Mouse (Mus musculus): ENCODE measurements around the gene Cic. TPM values are rescaled to one million over a fixed set of nuclear protein-coding genes. Genes with fewer than 3 reads are reported as not detected.
A peak's percentile ranks its signal among the peaks of the same experiment; 100 is the strongest.

Gene Cic
- polyA plus RNA-seq, 1 experiment from 2014 or later: 38.0 TPM

DNA sequence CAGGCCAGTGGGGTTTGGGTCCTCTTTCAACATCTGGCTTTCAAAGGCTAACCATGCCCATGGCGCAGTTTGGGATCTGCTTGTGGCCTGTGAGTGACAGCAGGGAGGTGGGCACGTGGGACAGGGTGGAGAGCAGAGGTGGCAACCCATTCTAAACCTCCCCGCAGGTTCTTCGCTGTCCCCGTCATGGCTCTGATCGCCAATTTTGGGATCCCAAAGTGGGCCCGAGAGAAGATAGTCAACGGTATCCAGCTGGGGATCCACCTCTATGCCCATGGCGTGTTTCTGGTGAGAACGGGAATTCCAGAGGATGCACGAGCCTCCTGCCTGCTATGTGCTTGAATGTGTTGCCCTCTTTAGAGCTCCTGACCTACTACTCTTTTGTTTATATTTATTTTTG is 43.7 kb downstream of the Cic start:
- no peak for ATAC-seq (replicated peaks; ENCODE audit: low FRiP score, low TSS enrichment, low read depth)

DNA sequence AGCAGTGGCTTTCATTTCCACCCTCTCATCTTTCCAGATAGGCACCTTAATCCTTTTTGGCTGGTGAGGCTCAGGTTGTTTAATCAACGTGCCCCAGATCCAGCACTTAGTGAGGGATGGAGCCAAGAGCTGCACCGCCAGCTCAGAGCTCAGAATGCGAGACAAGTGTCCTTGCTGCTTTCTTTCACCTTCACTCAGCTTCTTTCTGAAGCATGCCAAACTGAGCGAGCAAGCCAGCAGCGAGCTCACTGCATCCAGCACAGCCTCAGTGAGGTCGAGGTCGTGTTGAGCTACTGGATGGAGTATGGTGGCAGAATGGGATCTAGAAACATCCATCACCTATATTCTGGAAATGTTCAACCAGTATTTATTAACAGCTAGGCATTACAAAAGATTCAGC is 45.8 kb downstream of the Cic start:
- 41% methylated on average over 7 of the region's 7 CpGs for WGBS
- no peak overlapping the region for H3K4me3 ChIP-seq (ENCODE audit: low read depth, low read length)
- peaks cover 50% of the 10 kb centered on the region for H3K27me3 ChIP-seq (replicated peaks; ENCODE audit: control insufficient read depth, insufficient read depth, low read length)
- ATAC-seq (replicated peaks; ENCODE audit: low FRiP score, low TSS enrichment, low read depth): no peak
- H3K27ac ChIP-seq (ENCODE audit: low read depth): no peak overlapping the region
- H3K9ac ChIP-seq (ENCODE audit: low read length): no peak overlapping the region
- no peaks in the 10 kb centered on the region for H3K36me3 ChIP-seq (ENCODE audit: control insufficient read depth, insufficient read depth, low read length)
- no peak for DNase-seq (ENCODE audit: low spot score)
- H3K4me1 ChIP-seq (replicated peaks; ENCODE audit: control insufficient read depth, insufficient read depth, low read length): peaks cover 21% of the 10 kb centered on the region
- H3K4me2 ChIP-seq (ENCODE audit: low read length): no peak overlapping the region
- no peaks in the 10 kb centered on the region for H3K9me3 ChIP-seq (ENCODE audit: control insufficient read depth, low read length)

More for the DNA sequence above, 43.7 kb downstream of the Cic start:
- 76% methylated on average over 11 of the region's 11 CpGs for WGBS
- Histone ChIP-seq H3K36me3 (ENCODE audit: control insufficient read depth, insufficient read depth, low read length) (no peaks in the 10 kb centered on the region), H3K4me2 (ENCODE audit: low read length) (no peak overlapping the region), H3K27ac (ENCODE audit: low read depth) (no peak overlapping the region), H3K9ac (ENCODE audit: low read length) (no peak overlapping the region), H3K4me3 (ENCODE audit: low read depth, low read length) (no peak overlapping the region), H3K9me3 (ENCODE audit: control insufficient read depth, low read length) (no peaks in the 10 kb centered on the region), H3K27me3 (replicated peaks; ENCODE audit: control insufficient read depth, insufficient read depth, low read length) (peaks cover 57% of the 10 kb centered on the region), H3K4me1 (replicated peaks; ENCODE audit: control insufficient read depth, insufficient read depth, low read length) (peaks cover 12% of the 10 kb centered on the region)
- no peak for DNase-seq (ENCODE audit: low spot score)

DNA sequence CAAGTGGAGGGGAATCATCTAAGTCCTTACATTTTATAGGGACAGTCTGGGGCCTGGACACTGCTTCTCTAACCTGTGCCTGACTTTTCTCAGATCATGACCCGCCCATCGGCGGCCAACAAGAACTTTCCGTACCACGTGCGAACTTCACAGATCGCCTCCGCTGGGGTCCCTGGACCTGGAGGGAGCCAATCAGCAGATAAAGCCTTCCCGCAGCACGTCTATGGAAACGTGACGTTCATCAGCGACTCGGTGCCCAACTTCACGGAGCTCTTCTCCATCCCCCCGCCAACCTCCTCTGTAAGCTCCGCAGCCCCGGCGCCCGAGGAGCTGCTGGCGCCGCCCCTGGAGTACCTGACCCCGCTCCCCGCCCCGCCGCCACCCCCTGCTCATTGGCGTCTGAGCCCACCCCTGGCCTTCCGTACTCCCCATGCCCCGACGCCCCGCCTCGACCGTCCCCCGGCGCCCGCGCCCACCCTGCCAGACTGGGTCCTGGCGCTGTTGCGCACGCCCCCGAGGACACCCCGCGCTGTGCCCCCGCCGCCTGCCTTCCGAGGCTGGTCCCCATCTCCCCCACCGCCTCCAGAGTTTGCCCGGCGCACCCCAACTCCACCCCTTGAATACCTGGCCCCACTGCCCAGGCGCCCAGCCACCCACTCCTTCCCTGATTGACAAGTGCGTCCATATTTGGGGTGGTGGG is 47.3 kb downstream of the Cic start:
- H3K4me3 ChIP-seq (ENCODE audit: low read depth, low read length): peak overlapping the region; percentile 34
- H3K9ac ChIP-seq (ENCODE audit: low read length): peak overlapping the region; percentile 32; the same call in 1 of the 2 replicates
- ATAC-seq (replicated peaks; ENCODE audit: low FRiP score, low TSS enrichment, low read depth) (no peak), DNase-seq (ENCODE audit: low spot score) (no peak)
- peaks cover 45% of the 10 kb centered on the region for H3K27me3 ChIP-seq (replicated peaks; ENCODE audit: control insufficient read depth, insufficient read depth, low read length)
- H3K27ac ChIP-seq (ENCODE audit: low read depth): no peak overlapping the region
- 2% methylated on average over 48 of the region's 51 CpGs for WGBS
- peak overlapping the region; percentile 66 for H3K4me2 ChIP-seq (ENCODE audit: low read length)
- no peaks in the 10 kb centered on the region for H3K9me3 ChIP-seq (ENCODE audit: control insufficient read depth, low read length)
- no peaks in the 10 kb centered on the region for H3K36me3 ChIP-seq (ENCODE audit: control insufficient read depth, insufficient read depth, low read length)
- peaks cover 21% of the 10 kb centered on the region for H3K4me1 ChIP-seq (replicated peaks; ENCODE audit: control insufficient read depth, insufficient read depth, low read length)

DNA sequence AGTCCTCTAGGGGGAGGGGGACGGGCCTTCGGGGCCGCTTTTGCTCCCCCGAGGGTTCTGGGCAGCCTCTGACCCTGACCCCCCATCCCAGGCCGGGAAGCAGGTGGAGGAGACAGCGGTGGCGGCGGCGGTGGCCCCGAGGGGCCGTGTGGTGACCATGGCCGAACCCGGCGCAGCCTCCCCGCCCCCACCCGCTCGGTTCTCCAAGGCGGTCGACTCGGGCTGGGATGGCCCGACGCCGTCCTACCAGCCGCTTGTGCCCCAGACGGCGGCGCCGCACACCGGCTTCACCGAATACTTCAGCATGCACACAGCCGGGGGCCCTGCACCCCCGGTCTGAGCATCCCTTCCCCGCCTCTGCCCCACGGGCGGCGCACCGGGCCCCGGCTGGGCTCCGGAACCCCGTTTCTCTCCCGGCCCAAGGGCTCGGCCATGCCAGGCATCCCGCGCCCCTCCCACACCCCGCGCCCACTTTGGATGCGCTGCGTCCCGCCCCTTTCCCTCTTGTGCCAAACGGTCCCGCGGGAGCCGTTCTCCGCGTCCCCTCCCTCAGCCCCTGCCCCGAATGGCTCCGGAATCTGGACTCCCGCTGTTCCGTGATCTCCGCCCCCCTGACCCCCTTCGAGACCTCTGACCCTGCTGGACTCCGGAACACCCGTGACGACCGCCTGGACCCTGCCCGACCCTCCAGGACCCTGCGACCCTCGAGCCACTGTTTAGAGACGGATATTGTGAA is 48.0 kb downstream of the Cic start:
- Histone ChIP-seq H3K9ac (ENCODE audit: low read length) (peak overlapping the region; percentile 32; the same call in 1 of the 2 replicates), H3K4me1 (replicated peaks; ENCODE audit: control insufficient read depth, insufficient read depth, low read length) (peaks cover 21% of the 10 kb centered on the region), H3K36me3 (ENCODE audit: control insufficient read depth, insufficient read depth, low read length) (no peaks in the 10 kb centered on the region), H3K27ac (ENCODE audit: low read depth) (no peak overlapping the region), H3K4me3 (ENCODE audit: low read depth, low read length) (peak overlapping the region; percentile 34), H3K9me3 (ENCODE audit: control insufficient read depth, low read length) (no peaks in the 10 kb centered on the region), H3K27me3 (replicated peaks; ENCODE audit: control insufficient read depth, insufficient read depth, low read length) (peaks cover 45% of the 10 kb centered on the region), H3K4me2 (ENCODE audit: low read length) (peak overlapping the region; percentile 66)
- ATAC-seq (replicated peaks; ENCODE audit: low FRiP score, low TSS enrichment, low read depth): no peak
- 1% methylated on average over 64 of the region's 69 CpGs for WGBS
- peak; percentile 59 for DNase-seq (ENCODE audit: low spot score)

DNA sequence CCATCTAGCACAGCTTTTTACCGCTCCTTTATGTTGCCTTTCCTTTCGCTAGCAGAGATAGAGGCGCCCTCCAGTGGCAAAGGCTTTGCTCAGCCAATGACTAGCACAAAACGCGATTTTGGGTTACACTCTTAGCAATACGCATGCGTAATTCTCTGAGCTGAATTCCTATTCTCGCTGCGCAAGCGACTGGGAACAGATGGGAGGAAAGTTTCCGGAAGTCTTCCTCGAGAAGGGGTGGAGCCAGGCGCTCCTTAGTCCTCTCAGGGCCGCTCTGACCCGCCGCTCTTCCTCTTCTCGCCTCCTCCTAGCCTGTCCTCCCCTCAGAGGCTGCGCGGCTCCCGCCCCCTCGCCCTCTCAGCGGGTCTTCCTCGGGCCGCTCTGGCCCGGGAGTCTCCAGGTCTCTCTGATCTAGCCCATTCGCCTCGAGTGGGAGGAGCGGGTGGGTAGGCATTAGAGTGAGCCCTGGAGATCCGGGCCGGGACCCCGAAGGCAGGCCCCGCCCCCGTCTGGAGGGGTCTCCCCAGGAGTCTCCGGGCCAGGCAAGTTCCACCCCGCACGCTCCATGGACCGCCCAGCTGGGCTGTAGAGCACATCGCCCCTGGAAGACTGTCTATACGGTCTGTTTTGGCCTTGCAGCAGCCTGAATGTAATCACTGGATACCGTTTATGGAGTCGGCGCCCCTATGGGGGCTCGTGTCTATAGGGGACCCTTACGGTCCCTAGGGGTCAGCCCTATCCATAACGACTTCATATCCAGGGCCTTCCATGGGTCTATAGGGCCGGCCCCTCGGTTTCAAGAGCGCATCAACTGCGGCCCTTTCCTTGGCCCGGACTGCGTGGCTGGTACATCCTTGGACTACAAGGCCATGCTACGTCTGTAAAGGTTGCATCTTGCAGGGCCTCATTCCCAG is 49.3 kb downstream of the Cic start, which contains the start of gene Megf8:
Megf8 (plus strand) TSS at position 633 of the 914 bp plus-strand sequence.
- peak; percentile 99 for ATAC-seq (replicated peaks; ENCODE audit: low FRiP score, low TSS enrichment, low read depth)
- H3K27me3 ChIP-seq (replicated peaks; ENCODE audit: control insufficient read depth, insufficient read depth, low read length): peaks cover 43% of the 10 kb centered on the region
- WGBS: 1% methylated on average over 52 of the region's 52 CpGs
- H3K4me2 ChIP-seq (ENCODE audit: low read length): peak within 1 kb of the TSS; percentile 99
- no peaks in the 10 kb centered on the region for H3K36me3 ChIP-seq (ENCODE audit: control insufficient read depth, insufficient read depth, low read length)
- H3K4me3 ChIP-seq (ENCODE audit: low read depth, low read length): peak within 1 kb of the TSS; percentile 63
- peak within 1 kb of the TSS; percentile 62 for H3K9ac ChIP-seq (ENCODE audit: low read length)
- H3K9me3 ChIP-seq (ENCODE audit: control insufficient read depth, low read length): no peaks in the 10 kb centered on the region
- H3K27ac ChIP-seq (ENCODE audit: low read depth): peak within 1 kb of the TSS; percentile 54
- peaks cover 26% of the 10 kb centered on the region for H3K4me1 ChIP-seq (replicated peaks; ENCODE audit: control insufficient read depth, insufficient read depth, low read length)
- peak; percentile 94 for DNase-seq (ENCODE audit: low spot score)

DNA sequence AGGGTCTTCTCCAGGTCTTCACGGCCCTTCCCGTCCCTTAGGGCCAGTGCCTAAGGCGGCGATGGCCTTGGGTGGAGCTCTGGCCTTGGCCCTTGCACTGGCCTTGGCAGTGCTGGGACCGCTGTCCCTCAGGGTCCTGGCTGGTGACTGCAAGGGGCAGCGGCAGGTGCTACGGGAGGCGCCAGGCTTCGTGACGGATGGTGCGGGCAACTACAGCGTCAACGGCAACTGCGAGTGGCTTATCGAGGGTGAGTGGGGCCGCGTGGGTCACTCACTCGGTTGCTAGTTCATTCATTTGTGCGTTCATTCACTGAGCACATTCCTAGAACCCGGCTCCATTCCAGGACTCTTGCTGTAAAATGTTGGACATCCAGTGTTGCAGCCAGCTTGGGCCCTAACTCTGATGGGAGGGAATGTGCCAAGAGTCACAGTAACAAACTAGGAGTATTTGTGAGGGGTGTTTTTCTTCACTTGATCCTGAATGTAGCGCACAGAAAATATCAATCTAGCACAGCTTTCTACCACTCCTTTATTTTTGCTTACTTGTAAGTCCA is 50.0 kb downstream of the Cic start:
- Histone ChIP-seq H3K27ac (ENCODE audit: low read depth) (peak overlapping the region; percentile 54), H3K4me1 (replicated peaks; ENCODE audit: control insufficient read depth, insufficient read depth, low read length) (peaks cover 31% of the 10 kb centered on the region), H3K9me3 (ENCODE audit: control insufficient read depth, low read length) (no peaks in the 10 kb centered on the region), H3K36me3 (ENCODE audit: control insufficient read depth, insufficient read depth, low read length) (no peaks in the 10 kb centered on the region), H3K9ac (ENCODE audit: low read length) (peak overlapping the region; percentile 62), H3K4me3 (ENCODE audit: low read depth, low read length) (peak overlapping the region; percentile 63), H3K4me2 (ENCODE audit: low read length) (peak overlapping the region; percentile 99), H3K27me3 (replicated peaks; ENCODE audit: control insufficient read depth, insufficient read depth, low read length) (peaks cover 36% of the 10 kb centered on the region)
- no peak for ATAC-seq (replicated peaks; ENCODE audit: low FRiP score, low TSS enrichment, low read depth)
- 14% methylated on average over 21 of the region's 21 CpGs for WGBS
- peak; percentile 77 for DNase-seq (ENCODE audit: low spot score)

DNA sequence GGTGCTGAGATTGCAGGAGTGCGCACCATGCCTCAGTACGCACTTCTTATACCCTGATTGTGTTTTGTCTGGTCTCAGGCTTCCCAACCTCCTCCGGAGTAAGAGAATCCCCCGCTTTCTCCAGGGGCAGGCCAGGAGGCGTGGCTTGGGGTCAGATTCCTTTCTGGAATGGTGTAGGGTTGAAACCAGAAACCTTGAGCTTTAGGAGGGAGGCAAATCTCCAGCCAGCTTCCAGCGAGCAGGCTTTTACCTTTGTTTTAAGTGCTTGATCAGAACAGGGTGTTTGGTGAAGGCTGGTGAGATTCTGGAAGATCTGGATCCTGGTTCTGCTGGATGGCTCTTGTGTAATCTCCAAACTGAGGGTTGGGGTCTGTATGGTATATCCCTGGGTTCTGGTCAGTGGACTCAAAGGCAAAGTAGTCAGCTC is 54.6 kb downstream of the Cic start:
- Histone ChIP-seq H3K4me1 (replicated peaks; ENCODE audit: control insufficient read depth, insufficient read depth, low read length) (peaks cover 19% of the 10 kb centered on the region), H3K4me3 (ENCODE audit: low read depth, low read length) (peak overlapping the region; percentile 21; the same call in 1 of the 2 replicates), H3K4me2 (ENCODE audit: low read length) (peak overlapping the region; percentile 45), H3K9ac (ENCODE audit: low read length) (no peak overlapping the region; the same call in 1 of the 2 replicates), H3K9me3 (ENCODE audit: control insufficient read depth, low read length) (no peaks in the 10 kb centered on the region), H3K27me3 (replicated peaks; ENCODE audit: control insufficient read depth, insufficient read depth, low read length) (no peaks in the 10 kb centered on the region), H3K27ac (ENCODE audit: low read depth) (peak overlapping the region; percentile 79), H3K36me3 (ENCODE audit: control insufficient read depth, insufficient read depth, low read length) (no peaks in the 10 kb centered on the region)
- WGBS: 11% methylated on average over 6 of the region's 6 CpGs
- DNase-seq (ENCODE audit: low spot score) (peak; percentile 79), ATAC-seq (replicated peaks; ENCODE audit: low FRiP score, low TSS enrichment, low read depth) (peak; percentile 75)

DNA sequence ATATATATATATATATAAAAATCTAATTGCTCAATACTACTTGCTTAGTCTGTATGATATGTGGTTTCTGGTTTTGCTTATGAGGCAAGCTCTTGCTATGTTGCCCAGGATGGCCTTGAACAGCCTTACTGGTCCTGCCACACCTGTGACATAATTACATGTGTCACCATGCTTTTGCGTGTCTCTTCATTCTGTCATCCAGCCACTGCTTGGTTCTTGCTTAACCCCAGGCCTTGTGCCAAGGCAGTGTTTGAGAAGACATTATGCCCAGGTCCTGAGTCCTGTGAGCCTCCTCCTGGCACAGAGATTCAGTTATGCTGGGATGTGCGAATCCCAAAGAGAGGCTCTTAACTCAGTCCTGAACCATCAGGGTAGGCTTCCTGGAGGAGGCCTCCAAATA is 55.7 kb downstream of the Cic start:
- DNase-seq (ENCODE audit: low spot score) (no peak), ATAC-seq (replicated peaks; ENCODE audit: low FRiP score, low TSS enrichment, low read depth) (no peak)
- WGBS: 91% methylated on average over 2 of the region's 2 CpGs
- H3K36me3 ChIP-seq (ENCODE audit: control insufficient read depth, insufficient read depth, low read length): peaks cover 5% of the 10 kb centered on the region
- no peaks in the 10 kb centered on the region for H3K9me3 ChIP-seq (ENCODE audit: control insufficient read depth, low read length)
- peaks cover 10% of the 10 kb centered on the region for H3K4me1 ChIP-seq (replicated peaks; ENCODE audit: control insufficient read depth, insufficient read depth, low read length)
- H3K4me3 ChIP-seq (ENCODE audit: low read depth, low read length): no peak overlapping the region
- no peak overlapping the region for H3K4me2 ChIP-seq (ENCODE audit: low read length)
- H3K27me3 ChIP-seq (replicated peaks; ENCODE audit: control insufficient read depth, insufficient read depth, low read length): no peaks in the 10 kb centered on the region
- no peak overlapping the region for H3K27ac ChIP-seq (ENCODE audit: low read depth)
- no peak overlapping the region for H3K9ac ChIP-seq (ENCODE audit: low read length)

Measured in intestine, embryonic 14.5 days (tissue).